Mouse (Mus musculus) midbrain, embryonic 15.5 days (tissue): ENCODE results near the gene Shisa4. TPM values are rescaled to one million over a fixed set of nuclear protein-coding genes. Genes with fewer than 3 reads are reported as not detected.
A peak's percentile ranks its signal among the peaks of the same experiment; 100 is the strongest.
"Not testable (repeated sequence)": the region's sequence is repeated elsewhere in the genome, so short reads cannot be mapped to it uniquely, and the experiment has no call there.

Experiments
- ATAC-seq: fragments of 200-750 bp; cut with Nextera tagmentation; replicated peaks from 2 replicates; pipeline ENCODE4 v1.8.0; 2017; ENCODE audit warnings: moderate TSS enrichment
- H3K27ac ChIP-seq: fragments of 300-500 bp; sonication (generic); 2 replicates; pipeline ENCODE4 v1.5.1; 2015; ENCODE audit warnings: mild to moderate bottlenecking, inconsistent platforms
- H3K27me3 ChIP-seq: fragments of 300-500 bp; sonication (generic); replicated peaks from 2 replicates; pipeline ENCODE4 v1.6.1; 2015; ENCODE audit warnings: inconsistent platforms
- H3K36me3 ChIP-seq: fragments of 300-500 bp; sonication (generic); replicated peaks from 2 replicates; pipeline ENCODE4 v1.6.1; 2015; ENCODE audit warnings: inconsistent platforms
- H3K4me1 ChIP-seq: fragments of 300-500 bp; sonication (generic); 2 replicates; pipeline ENCODE4 v1.6.1; 2015; ENCODE audit warnings: inconsistent platforms
- H3K4me2 ChIP-seq: fragments of 300-500 bp; sonication (generic); 2 replicates; pipeline ENCODE4 v1.6.1; 2015; ENCODE audit warnings: inconsistent platforms, mild to moderate bottlenecking, moderate library complexity
- H3K4me3 ChIP-seq: fragments of 300-500 bp; sonication (generic); 2 replicates; pipeline ENCODE4 v1.5.1; 2015; ENCODE audit warnings: mild to moderate bottlenecking, inconsistent platforms
- H3K9ac ChIP-seq: fragments of 300-500 bp; sonication (generic); 2 replicates; pipeline ENCODE4 v1.6.1; 2015; ENCODE audit warnings: mild to moderate bottlenecking, inconsistent platforms
- H3K9me3 ChIP-seq: fragments of 300-500 bp; sonication (generic); 2 replicates; pipeline ENCODE4 v1.6.1; 2016; ENCODE audit warnings: inconsistent platforms
- WGBS: fragments of 180-500 bp; shearing (Covaris S2); methylation state at CpG from one replicate; pipeline ENCODE4 v1.1.7; 2015; ENCODE audit warnings: mixed read lengths; 5-methylcytosine and 5-hydroxymethylcytosine counted together
- polyA plus RNA-seq: library from polyadenylated mRNA; unstranded; fragments of >200 nt; fragmentation: Nextera tagmentation; extraction: Ambion mirVana; gene quantifications from 2 replicates; pipeline ENCODE4 v1.2.1, GENCODE M21; 2015

Gene Shisa4
- 108 and 112 TPM in 2 replicates for polyA plus RNA-seq

GRCm38 (mm10) chr1:135374868-135375581 lies at the start of gene Shisa4:
Shisa4 (minus strand) TSS chr1:135375237.
- H3K27me3 ChIP-seq, result no peaks in the 10 kb centered on the region
- peaks cover 38% of the 10 kb centered on the region for H3K4me1 ChIP-seq
- ATAC-seq, result peak; percentile 89
- WGBS, result 1% methylated on average over 38 of the region's 38 CpGs
- peak within 1 kb of the TSS; percentile 79 for H3K27ac ChIP-seq
- no peaks in the 10 kb centered on the region for H3K9me3 ChIP-seq
- peak within 1 kb of the TSS; percentile 88 for H3K4me2 ChIP-seq
- peak within 1 kb of the TSS; percentile 86 for H3K4me3 ChIP-seq
- no peaks in the 10 kb centered on the region for H3K36me3 ChIP-seq
- peak within 1 kb of the TSS; percentile 96 for H3K9ac ChIP-seq

GRCm38 (mm10) chr1:135422772-135423171 lies 47.7 kb upstream of the Shisa4 start:
- no peak overlapping the region for H3K27ac ChIP-seq
- 93% methylated on average over 6 of the region's 6 CpGs for WGBS
- no peak overlapping the region for H3K4me3 ChIP-seq
- H3K9me3 ChIP-seq, result no peaks in the 10 kb centered on the region
- H3K36me3 ChIP-seq, result peaks cover 25% of the 10 kb centered on the region
- no peak overlapping the region for H3K4me2 ChIP-seq
- ATAC-seq, result no peak
- no peak overlapping the region for H3K9ac ChIP-seq
- H3K4me1 ChIP-seq, result peaks cover 5% of the 10 kb centered on the region
- H3K27me3 ChIP-seq, result no peaks in the 10 kb centered on the region

GRCm38 (mm10) chr1:135413996-135414395 lies 39.0 kb upstream of the Shisa4 start:
- Histone ChIP-seq H3K27me3 (no peaks in the 10 kb centered on the region), H3K4me3 (no peak overlapping the region), H3K4me1 (no peaks in the 10 kb centered on the region), H3K36me3 (peaks cover 68% of the 10 kb centered on the region), H3K9me3 (no peaks in the 10 kb centered on the region), H3K4me2 (no peak overlapping the region), H3K9ac (no peak overlapping the region), H3K27ac (no peak overlapping the region)
- no peak for ATAC-seq

GRCm38 (mm10) chr1:135412130-135412529 lies 37.1 kb upstream of the Shisa4 start:
- no peaks in the 10 kb centered on the region for H3K9me3 ChIP-seq
- 75% methylated on average over 4 of the region's 4 CpGs for WGBS
- no peak overlapping the region for H3K27ac ChIP-seq
- no peak overlapping the region for H3K9ac ChIP-seq
- no peaks in the 10 kb centered on the region for H3K27me3 ChIP-seq
- H3K4me2 ChIP-seq, result no peak overlapping the region
- H3K4me3 ChIP-seq, result no peak overlapping the region
- H3K36me3 ChIP-seq, result peaks cover 70% of the 10 kb centered on the region
- ATAC-seq, result no peak
- H3K4me1 ChIP-seq, result no peaks in the 10 kb centered on the region

GRCm38 (mm10) chr1:135410967-135411366 lies 35.9 kb upstream of the Shisa4 start:
- Histone ChIP-seq H3K27ac (no peak overlapping the region), H3K27me3 (no peaks in the 10 kb centered on the region), H3K9me3 (no peaks in the 10 kb centered on the region), H3K4me3 (no peak overlapping the region), H3K4me1 (no peaks in the 10 kb centered on the region), H3K4me2 (no peak overlapping the region), H3K36me3 (peaks cover 68% of the 10 kb centered on the region), H3K9ac (no peak overlapping the region)
- WGBS, result 70% methylated on average over 2 of the region's 2 CpGs
- no peak for ATAC-seq

- peaks cover 70% of the 10 kb centered on the region for H3K36me3 ChIP-seq
- H3K4me2 ChIP-seq, result no peak overlapping the region
- no peaks in the 10 kb centered on the region for H3K4me1 ChIP-seq
- H3K9me3 ChIP-seq, result no peaks in the 10 kb centered on the region
- 98% methylated on average over 4 of the region's 4 CpGs for WGBS
- no peaks in the 10 kb centered on the region for H3K27me3 ChIP-seq
- H3K27ac ChIP-seq, result no peak overlapping the region
- H3K4me3 ChIP-seq, result no peak overlapping the region
- no peak overlapping the region for H3K9ac ChIP-seq
- ATAC-seq, result no peak
Measured at GRCm38 (mm10) chr1:135408973-135409372, 33.9 kb upstream of the Shisa4 start.

GRCm38 (mm10) chr1:135405356-135405755 lies 30.3 kb upstream of the Shisa4 start:
- no peak for ATAC-seq
- H3K9ac ChIP-seq, result no peak overlapping the region
- H3K4me3 ChIP-seq, result no peak overlapping the region

GRCm38 (mm10) chr1:135401452-135402110 lies 26.5 kb upstream of the Shisa4 start:
- Histone ChIP-seq H3K4me1 (no peaks in the 10 kb centered on the region), H3K27ac (no peak overlapping the region), H3K36me3 (peaks cover 63% of the 10 kb centered on the region), H3K27me3 (no peaks in the 10 kb centered on the region), H3K4me2 (no peak overlapping the region), H3K9me3 (no peaks in the 10 kb centered on the region), H3K9ac (no peak overlapping the region), H3K4me3 (no peak overlapping the region)
- ATAC-seq, result no peak
- WGBS, result 96% methylated on average over 3 of the region's 3 CpGs

More at GRCm38 (mm10) chr1:135405356-135405755, 30.3 kb upstream of the Shisa4 start:
- no peaks in the 10 kb centered on the region for H3K9me3 ChIP-seq
- no peaks in the 10 kb centered on the region for H3K27me3 ChIP-seq
- no peaks in the 10 kb centered on the region for H3K4me1 ChIP-seq
- H3K36me3 ChIP-seq, result peaks cover 77% of the 10 kb centered on the region
- WGBS, result 84% methylated on average over 7 of the region's 7 CpGs
- H3K27ac ChIP-seq, result no peak overlapping the region
- H3K4me2 ChIP-seq, result no peak overlapping the region

- no peak overlapping the region for H3K27ac ChIP-seq
- H3K4me2 ChIP-seq, result no peak overlapping the region
- H3K9me3 ChIP-seq, result no peaks in the 10 kb centered on the region
- H3K9ac ChIP-seq, result no peak overlapping the region
- WGBS, result 96% methylated on average over 5 of the region's 5 CpGs
- ATAC-seq, result no peak
- no peaks in the 10 kb centered on the region for H3K27me3 ChIP-seq
- no peak overlapping the region for H3K4me3 ChIP-seq
- H3K4me1 ChIP-seq, result no peaks in the 10 kb centered on the region
- H3K36me3 ChIP-seq, result peaks cover 56% of the 10 kb centered on the region
Measured at GRCm38 (mm10) chr1:135399466-135399865, 24.4 kb upstream of the Shisa4 start.

GRCm38 (mm10) chr1:135385161-135385560 lies 10.1 kb upstream of the Shisa4 start:
- ATAC-seq, result no peak
- WGBS, result 91% methylated on average over 9 of the region's 9 CpGs
- Histone ChIP-seq H3K27ac (no peak overlapping the region), H3K36me3 (peaks cover 57% of the 10 kb centered on the region), H3K9ac (no peak overlapping the region), H3K27me3 (no peaks in the 10 kb centered on the region), H3K4me2 (no peak overlapping the region), H3K4me3 (no peak overlapping the region), H3K9me3 (no peaks in the 10 kb centered on the region), H3K4me1 (no peaks in the 10 kb centered on the region)

- ATAC-seq, result no peak
- WGBS, result 96% methylated on average over 5 of the region's 5 CpGs
- H3K36me3 ChIP-seq, result peaks cover 49% of the 10 kb centered on the region
Measured at GRCm38 (mm10) chr1:135384171-135384570, 9.1 kb upstream of the Shisa4 start.

GRCm38 (mm10) chr1:135381560-135381959 lies 6.5 kb upstream of the Shisa4 start:
- H3K9ac ChIP-seq, H3K4me2 ChIP-seq, H3K27me3 ChIP-seq, ATAC-seq, H3K4me1 ChIP-seq, H3K9me3 ChIP-seq, H3K27ac ChIP-seq, H3K4me3 ChIP-seq: not testable (repeated sequence)
- H3K36me3 ChIP-seq, result peaks cover 29% of the 10 kb centered on the region
- WGBS, result 62% methylated on average over 6 of the region's 6 CpGs

More at GRCm38 (mm10) chr1:135384171-135384570, 9.1 kb upstream of the Shisa4 start:
- Histone ChIP-seq H3K9ac (no peak overlapping the region), H3K27ac (no peak overlapping the region), H3K27me3 (no peaks in the 10 kb centered on the region), H3K4me1 (no peaks in the 10 kb centered on the region), H3K4me2 (no peak overlapping the region), H3K9me3 (no peaks in the 10 kb centered on the region), H3K4me3 (no peak overlapping the region)
